Mouse (Mus musculus) heart, embryonic 11.5 days (tissue): ENCODE results near the gene Nkpd1. TPM values are rescaled to one million over a fixed set of nuclear protein-coding genes. Genes with fewer than 3 reads are reported as not detected.
"Not testable (repeated sequence)": the region's sequence is repeated elsewhere in the genome, so short reads cannot be mapped to it uniquely, and the experiment has no call there.

Experiments used
- ATAC-seq: fragments of 200-750 bp; cut with Nextera tagmentation; replicated peaks from 2 replicates; pipeline ENCODE4 v1.8.0; 2017; ENCODE audit warnings: moderate library complexity; ENCODE audit not compliant: insufficient number of reproducible peaks, low FRiP score, low TSS enrichment
- H3K27ac ChIP-seq: fragments of 300-500 bp; sonication (generic); 2 replicates; pipeline ENCODE4 v1.5.1; 2014; ENCODE audit warnings: mild to moderate bottlenecking, low read depth, low read length
- H3K27me3 ChIP-seq: fragments of 300-500 bp; sonication (generic); 2 replicates; pipeline ENCODE4 v1.6.1; 2014; ENCODE audit warnings: mild to moderate bottlenecking, low read length, mixed read lengths; ENCODE audit not compliant: control insufficient read depth, insufficient read depth
- H3K36me3 ChIP-seq: fragments of 300-500 bp; sonication (generic); 2 replicates; pipeline ENCODE4 v1.6.1; 2014; ENCODE audit warnings: mild to moderate bottlenecking, low read length, moderate library complexity, mixed read lengths; ENCODE audit not compliant: control insufficient read depth, insufficient read depth
- H3K4me1 ChIP-seq: fragments of 300-500 bp; sonication (generic); 2 replicates; pipeline ENCODE4 v1.6.1; 2014; ENCODE audit warnings: low read length; ENCODE audit not compliant: control insufficient read depth, insufficient read depth
- H3K4me2 ChIP-seq: fragments of 300-500 bp; sonication (generic); 2 replicates; pipeline ENCODE4 v1.6.1; 2014; ENCODE audit warnings: mild to moderate bottlenecking, moderate library complexity
- H3K4me3 ChIP-seq: fragments of 300-500 bp; sonication (generic); 2 replicates; pipeline ENCODE4 v1.5.1; 2014; ENCODE audit warnings: low read depth, low read length
- H3K9ac ChIP-seq: fragments of 300-500 bp; sonication (generic); 2 replicates; pipeline ENCODE4 v1.6.1; 2014; ENCODE audit warnings: mild to moderate bottlenecking, low read depth, low read length, moderate library complexity
- H3K9me3 ChIP-seq: fragments of 300-500 bp; sonication (generic); replicated peaks from 2 replicates; pipeline ENCODE4 v1.6.1; 2016; ENCODE audit warnings: low read length; ENCODE audit not compliant: control insufficient read depth
- WGBS: fragments of 180-500 bp; shearing (Covaris S2); extraction: QIAGEN DNeasy Blood & Tissue Kit; methylation state at CpG from one replicate; pipeline ENCODE4 v1.1.7; 2014; ENCODE audit not compliant: insufficient replicate concordance; 5-methylcytosine and 5-hydroxymethylcytosine counted together
- polyA plus RNA-seq: library from polyadenylated mRNA; unstranded; fragments of >200 nt; fragmentation: Nextera tagmentation; extraction: Ambion mirVana; gene quantifications from 2 replicates; pipeline ENCODE4 v1.2.1, GENCODE M21; 2014

The Nkpd1 gene
- polyA plus RNA-seq, 1 experiment from 2014 or later: not detected

DNA sequence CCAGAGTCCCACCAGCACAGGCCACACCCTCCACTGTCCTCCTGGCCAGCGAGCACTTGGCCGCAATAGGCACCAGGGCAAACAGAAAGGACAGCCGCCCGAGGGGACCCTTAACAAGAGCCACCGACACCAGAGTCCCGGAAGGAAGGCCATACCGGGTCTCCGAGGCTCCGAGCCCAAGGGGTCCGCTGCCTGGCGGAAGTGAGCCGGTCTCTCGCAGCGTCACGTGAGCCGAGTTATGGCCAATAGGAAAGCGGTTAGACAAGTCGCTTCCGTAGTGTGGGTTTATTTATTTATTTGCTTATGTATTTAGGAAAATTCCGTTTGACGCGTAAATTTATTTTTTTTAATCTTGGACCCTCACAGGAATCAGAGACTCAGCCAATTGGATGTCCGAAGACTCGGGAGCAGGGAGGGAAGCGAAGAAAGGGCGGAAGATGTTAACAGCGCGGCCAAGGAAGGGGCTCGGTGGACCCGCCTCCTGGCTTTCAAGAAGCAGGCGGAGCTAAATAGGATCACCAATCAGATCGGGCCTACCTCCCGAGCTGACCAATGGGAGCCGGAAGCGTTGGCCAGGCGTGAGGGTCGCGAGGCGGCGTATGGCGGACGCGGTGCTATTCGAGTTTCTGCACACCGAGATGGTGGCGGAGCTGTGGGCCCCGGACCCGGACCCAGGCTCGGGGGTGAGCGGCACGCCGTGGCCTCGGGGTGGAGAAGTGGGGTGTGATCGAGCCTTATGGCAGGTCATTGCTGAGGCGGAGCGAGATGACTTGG is 9.3 kb upstream of the Nkpd1 start, which contains the start of the genes Bloc1s3 and Trappc6a:
TSS of gene Bloc1s3 (minus strand) at position 218 of the 774 bp plus-strand sequence.
TSS of gene Trappc6a (plus strand) at position 246 of the 774 bp plus-strand sequence.
- H3K9ac ChIP-seq: peak within 1 kb of the TSS; percentile 94
- peak within 1 kb of the TSS; percentile 89 for H3K27ac ChIP-seq
- peaks cover 7% of the 10 kb centered on the region; the same call in 1 of the 2 replicates for H3K4me1 ChIP-seq
- under 1% methylated on average over 56 of the region's 56 CpGs for WGBS
- H3K36me3 ChIP-seq: 0 out of 2 replicates have a peak, but pooled peaks cover 3% of the 10 kb centered on the region
- peak; percentile 87 for ATAC-seq
- H3K9me3 ChIP-seq: no peaks in the 10 kb centered on the region
- H3K4me2 ChIP-seq: peak within 1 kb of the TSS; percentile 99
- H3K4me3 ChIP-seq: peak within 1 kb of the TSS; percentile 83
- no peaks in the 10 kb centered on the region for H3K27me3 ChIP-seq

GRCm38 (mm10) chr7:19508924-19509568 is 8.6 kb upstream of the Nkpd1 start:
- Histone ChIP-seq H3K27ac (peak overlapping the region; percentile 89), H3K4me3 (peak overlapping the region; percentile 83), H3K36me3 (0 out of 2 replicates have a peak, but pooled peaks cover 3% of the 10 kb centered on the region), H3K9ac (peak overlapping the region; percentile 94), H3K4me1 (peaks cover 7% of the 10 kb centered on the region; the same call in 1 of the 2 replicates), H3K27me3 (no peaks in the 10 kb centered on the region), H3K4me2 (peak overlapping the region; percentile 99), H3K9me3 (no peaks in the 10 kb centered on the region)
- 5% methylated on average over 15 of the region's 15 CpGs for WGBS
- no peak for ATAC-seq

DNA sequence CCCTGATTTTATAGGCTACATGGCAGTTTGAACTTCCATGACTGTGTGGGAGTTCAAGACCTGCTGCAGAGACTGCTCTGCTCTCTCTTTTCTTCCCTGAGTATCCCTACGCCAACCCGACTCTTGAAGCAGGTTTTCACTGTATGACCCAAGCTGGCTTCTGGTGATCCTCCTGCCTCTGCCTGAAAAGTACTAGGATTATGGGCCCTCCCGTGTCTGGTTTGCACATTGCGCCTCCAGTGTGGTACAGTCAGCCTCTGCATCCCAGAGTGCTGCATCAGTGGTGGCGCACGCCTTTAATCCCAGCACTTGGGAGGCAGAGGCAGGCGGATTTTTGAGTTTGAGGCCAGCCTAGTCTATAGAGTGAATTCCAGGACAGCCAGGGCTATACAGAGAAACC is 7.9 kb upstream of the Nkpd1 start:
- Histone ChIP-seq H3K27ac (peak overlapping the region; percentile 89), H3K27me3 (no peaks in the 10 kb centered on the region), H3K36me3 (0 out of 2 replicates have a peak, but pooled peaks cover 3% of the 10 kb centered on the region), H3K4me1 (peaks cover 7% of the 10 kb centered on the region; the same call in 1 of the 2 replicates), H3K4me2 (peak overlapping the region; percentile 99), H3K4me3 (peak overlapping the region; percentile 83; the same call in 1 of the 2 replicates), H3K9me3 (no peaks in the 10 kb centered on the region), H3K9ac (no peak overlapping the region; the same call in 1 of the 2 replicates)
- ATAC-seq: no peak
- WGBS: 92% methylated on average over 7 of the region's 7 CpGs

DNA sequence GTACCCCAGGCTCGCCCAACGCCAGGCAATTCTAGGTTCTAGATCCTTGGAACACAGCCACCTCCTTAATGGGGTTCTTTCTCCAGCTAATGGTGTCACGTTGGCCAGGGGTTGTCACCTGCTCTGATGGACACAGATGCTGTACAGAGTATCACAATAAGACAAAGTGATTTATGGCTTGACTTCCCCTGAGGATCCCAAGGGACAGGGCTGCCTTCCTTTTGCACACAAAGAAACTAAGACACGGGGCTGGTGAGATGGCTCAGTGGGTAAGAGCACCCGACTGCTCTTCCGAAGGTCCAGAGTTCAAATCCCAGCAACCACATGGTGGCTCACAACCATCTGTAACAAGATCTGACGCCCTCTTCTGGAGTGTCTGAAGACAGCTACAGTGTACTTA is 5.7 kb upstream of the Nkpd1 start:
- not testable (repeated sequence) for H3K4me2 ChIP-seq, H3K4me3 ChIP-seq, H3K27me3 ChIP-seq, H3K9ac ChIP-seq, ATAC-seq, H3K36me3 ChIP-seq, H3K27ac ChIP-seq, H3K4me1 ChIP-seq, H3K9me3 ChIP-seq
- 83% methylated on average over 6 of the region's 7 CpGs for WGBS

DNA sequence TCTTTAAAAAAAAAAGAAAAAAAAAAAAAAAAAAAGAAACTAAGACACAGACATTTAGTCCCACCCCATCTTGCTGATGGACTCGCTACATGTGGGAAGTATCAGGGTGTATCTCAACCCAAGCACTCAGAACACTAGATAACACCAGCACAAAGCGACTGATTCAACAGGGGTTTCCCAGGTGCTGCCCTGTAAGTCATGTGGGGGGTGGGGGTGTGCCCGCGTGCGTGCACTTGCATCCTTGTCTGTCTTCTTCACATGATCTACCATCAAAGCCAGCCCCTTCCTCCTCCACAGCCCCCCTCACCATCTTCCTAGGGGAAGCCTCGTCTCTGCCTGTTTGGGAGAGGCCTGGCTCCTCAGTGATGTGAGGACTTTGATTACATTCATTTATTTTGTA is 5.3 kb upstream of the Nkpd1 start:
- Histone ChIP-seq H3K9me3 (no peaks in the 10 kb centered on the region), H3K4me2 (no peak overlapping the region), H3K9ac (no peak overlapping the region), H3K4me3 (no peak overlapping the region), H3K27me3 (peaks cover 14% of the 10 kb centered on the region), H3K36me3 (0 out of 2 replicates have a peak, but pooled peaks cover 3% of the 10 kb centered on the region), H3K27ac (no peak overlapping the region), H3K4me1 (peaks cover 7% of the 10 kb centered on the region; the same call in 1 of the 2 replicates)
- ATAC-seq: no peak
- 69% methylated on average over 6 of the region's 6 CpGs for WGBS

DNA sequence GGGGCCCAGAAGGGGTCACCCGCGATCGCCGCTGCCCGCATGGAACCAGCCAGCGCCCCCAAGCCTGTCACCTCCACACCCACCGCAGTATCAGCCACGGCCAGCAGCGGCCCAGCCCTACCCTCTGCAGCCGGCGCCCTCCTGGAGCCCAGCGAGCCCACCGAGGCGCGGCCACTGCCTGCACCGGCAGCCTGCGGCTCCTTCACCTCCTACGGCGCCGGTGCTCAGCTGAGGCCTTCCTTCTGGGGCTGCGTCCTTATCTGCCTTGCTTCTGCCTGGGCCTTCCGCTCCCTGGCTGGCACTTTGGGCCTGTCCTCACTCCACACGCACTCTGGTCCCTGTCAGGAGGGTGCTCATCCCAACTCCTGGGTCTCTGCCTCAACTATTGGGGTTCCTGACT is 2.4 kb downstream of the Nkpd1 start:
- Histone ChIP-seq H3K36me3 (no peaks in the 10 kb centered on the region), H3K9ac (peak overlapping the region; percentile 61; the same call in 1 of the 2 replicates), H3K27ac (no peak overlapping the region), H3K4me2 (peak overlapping the region; percentile 72), H3K4me3 (peak overlapping the region; percentile 37), H3K4me1 (peaks cover 26% of the 10 kb centered on the region), H3K27me3 (peaks cover 89% of the 10 kb centered on the region), H3K9me3 (no peaks in the 10 kb centered on the region)
- ATAC-seq: no peak
- WGBS: 5% methylated on average over 22 of the region's 23 CpGs

GRCm38 (mm10) chr7:19523017-19523756 is 5.5 kb downstream of the Nkpd1 start:
- Histone ChIP-seq H3K36me3 (no peaks in the 10 kb centered on the region), H3K4me3 (peak overlapping the region; percentile 44), H3K9ac (no peak overlapping the region), H3K27me3 (peaks cover 74% of the 10 kb centered on the region), H3K9me3 (no peaks in the 10 kb centered on the region), H3K27ac (no peak overlapping the region), H3K4me1 (peaks cover 22% of the 10 kb centered on the region), H3K4me2 (peak overlapping the region; percentile 82)
- WGBS: 14% methylated on average over 70 of the region's 72 CpGs
- no peak for ATAC-seq

DNA sequence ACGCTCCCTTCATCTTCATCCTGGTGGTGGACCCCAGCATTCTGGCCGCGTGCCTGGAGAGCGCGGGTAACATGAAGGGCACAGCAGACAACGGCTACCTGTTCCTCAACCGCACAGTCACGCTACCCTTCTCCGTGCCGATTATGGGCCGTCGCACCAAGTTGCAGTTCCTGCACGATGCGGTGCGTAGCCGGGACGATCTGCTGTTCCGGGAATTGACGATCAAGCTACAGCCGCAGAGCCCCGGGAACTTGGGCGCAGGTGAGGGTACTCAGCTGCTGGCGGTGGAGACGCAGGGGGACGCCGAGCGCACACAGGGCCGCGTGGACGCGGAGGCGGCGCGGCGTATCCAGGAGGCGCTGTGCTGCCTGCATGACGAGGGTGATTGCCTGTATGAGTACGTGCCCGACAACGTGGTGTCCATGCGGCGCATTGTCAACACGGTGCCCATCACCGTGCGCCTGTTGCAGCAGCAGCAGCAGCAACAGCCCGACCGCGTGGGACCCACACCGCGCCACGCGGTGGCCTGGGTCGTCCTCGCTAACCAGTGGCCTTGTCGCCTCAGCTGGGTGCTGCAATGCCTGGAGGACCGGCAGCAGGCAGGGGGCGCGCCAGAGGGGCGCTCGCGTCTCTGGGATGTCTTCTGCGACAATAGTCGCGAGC is 6.2 kb downstream of the Nkpd1 start:
- Histone ChIP-seq H3K9me3 (no peaks in the 10 kb centered on the region), H3K27ac (no peak overlapping the region), H3K27me3 (peaks cover 67% of the 10 kb centered on the region), H3K4me3 (peak overlapping the region; percentile 44), H3K4me1 (peaks cover 22% of the 10 kb centered on the region), H3K36me3 (no peaks in the 10 kb centered on the region), H3K9ac (peak overlapping the region; percentile 52; the same call in 1 of the 2 replicates), H3K4me2 (peak overlapping the region; percentile 82)
- ATAC-seq: no peak
- 2% methylated on average over 64 of the region's 64 CpGs for WGBS
